Mouse (Mus musculus) spleen, adult 2 months (tissue): ENCODE results near the gene Prdx6b.

Experiments
- CTCF ChIP-seq: fragments of 200-500 bp; IDR thresholded peaks from 2 replicates; pipeline ENCODE4 v1.5.1; 2011; ENCODE audit warnings: mild to moderate bottlenecking, inconsistent platforms; ENCODE audit not compliant: insufficient read depth, insufficient read length, insufficient replicate concordance; ENCODE audit errors: extremely low read depth
- POLR2A ChIP-seq: fragments of 200-500 bp; IDR thresholded peaks from 2 replicates; pipeline ENCODE4 v1.6.1; 2011; ENCODE audit warnings: low read depth, low read length, inconsistent platforms

- TF ChIP-seq POLR2A = no peak
- no peak for TF ChIP-seq CTCF
These were observed 18.5 kb downstream of the Prdx6b start for GRCm38 (mm10) chr2:80310772-80311171.
